Mouse (Mus musculus) ovary, adult 18-20 months (tissue): ENCODE results near the gene Chrna10.

Experiments
- DNase-seq: peaks from one replicate; pipeline ENCODE4 v3.0.0; 2022; ENCODE audit warnings: low spot score, mixed read lengths

Gene Chrna10

GRCm38 (mm10) chr7:102081784-102082183 is 34.8 kb downstream of the Chrna10 start:
- DNase-seq = no peak

- no peak for DNase-seq
Observed at GRCm38 (mm10) chr7:102080311-102080710, 36.3 kb downstream of the Chrna10 start.

GRCm38 (mm10) chr7:102078517-102078916 is 38.1 kb downstream of the Chrna10 start:
- no peak for DNase-seq

GRCm38 (mm10) chr7:102076714-102077296 is 39.8 kb downstream of the Chrna10 start:
- no peak for DNase-seq

- DNase-seq = no peak
Observed at GRCm38 (mm10) chr7:102066363-102066762, 50.3 kb downstream of the Chrna10 start.

GRCm38 (mm10) chr7:102065046-102065891 is 51.4 kb downstream of the Chrna10 start, which contains the start of the genes Rnf121, Xndc1 and Xntrpc:
Gene Rnf121, minus strand, starts transcription at chr7:102065469.
Gene Xndc1, plus strand, starts transcription at chr7:102065511.
Gene Xntrpc, plus strand, starts transcription at chr7:102065713.
- DNase-seq = peak; percentile 85

- DNase-seq = no peak
Observed at GRCm38 (mm10) chr7:102064655-102065045, 52.0 kb downstream of the Chrna10 start.

- DNase-seq = no peak
Observed at GRCm38 (mm10) chr7:102063891-102064290, 52.7 kb downstream of the Chrna10 start.

GRCm38 (mm10) chr7:102062203-102062602 is 54.4 kb downstream of the Chrna10 start:
- no peak for DNase-seq

GRCm38 (mm10) chr7:102061353-102061752 is 55.3 kb downstream of the Chrna10 start:
- DNase-seq = no peak
